Mouse (Mus musculus) CD8-positive naive resting alpha-beta T cell, adult 57 days (primary cell): ENCODE results near the gene Tnpo1. TPM values are rescaled to one million over a fixed set of nuclear protein-coding genes. Genes with fewer than 3 reads are reported as not detected.

ENCODE experiments used
- total RNA-seq: library from RNA; stranded (reverse); gene quantifications from one replicate; pipeline ENCODE4 v1.2.4, GENCODE M21; 2023

Tnpo1 gene
- total RNA-seq: 84.2 TPM

DNA sequence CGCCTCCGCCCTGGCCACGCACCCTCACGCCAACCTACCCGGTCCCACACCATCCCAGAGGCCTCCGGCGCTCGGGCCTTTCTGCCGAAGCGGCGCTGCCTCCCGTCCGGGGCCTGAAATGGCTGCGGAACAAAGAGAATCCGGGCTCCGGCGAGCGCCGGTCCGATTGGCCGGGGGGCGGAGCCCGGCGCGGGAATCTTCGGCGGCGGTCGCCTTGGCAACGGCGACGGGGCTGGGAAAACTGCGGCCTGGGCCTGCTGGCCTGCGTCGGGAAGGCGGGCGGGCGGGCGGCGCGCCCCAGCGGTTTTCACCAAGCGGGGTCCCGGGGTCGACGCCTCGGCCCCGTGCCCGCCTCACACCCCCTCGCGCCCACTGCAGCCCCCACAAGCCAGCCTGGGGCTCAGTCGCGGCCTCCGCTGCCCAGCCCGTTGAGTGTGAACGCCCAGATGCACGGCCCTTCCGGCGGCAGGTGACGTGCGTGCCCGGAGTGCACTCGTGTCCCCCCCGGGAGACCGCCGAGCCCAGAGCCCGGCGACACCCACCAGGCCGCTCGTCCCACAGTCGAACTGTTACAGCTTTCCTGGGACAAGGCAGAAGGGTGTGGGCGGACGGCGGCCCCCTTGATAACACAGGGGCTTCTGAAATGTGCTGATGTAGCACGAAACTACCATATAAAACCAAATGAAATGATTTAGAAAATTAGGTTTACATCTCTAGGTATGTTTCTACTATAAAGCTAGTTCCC lies at the start of gene Tnpo1:
Gene Tnpo1, minus strand, starts transcription at position 172 of the 745 bp plus-strand sequence.

DNA sequence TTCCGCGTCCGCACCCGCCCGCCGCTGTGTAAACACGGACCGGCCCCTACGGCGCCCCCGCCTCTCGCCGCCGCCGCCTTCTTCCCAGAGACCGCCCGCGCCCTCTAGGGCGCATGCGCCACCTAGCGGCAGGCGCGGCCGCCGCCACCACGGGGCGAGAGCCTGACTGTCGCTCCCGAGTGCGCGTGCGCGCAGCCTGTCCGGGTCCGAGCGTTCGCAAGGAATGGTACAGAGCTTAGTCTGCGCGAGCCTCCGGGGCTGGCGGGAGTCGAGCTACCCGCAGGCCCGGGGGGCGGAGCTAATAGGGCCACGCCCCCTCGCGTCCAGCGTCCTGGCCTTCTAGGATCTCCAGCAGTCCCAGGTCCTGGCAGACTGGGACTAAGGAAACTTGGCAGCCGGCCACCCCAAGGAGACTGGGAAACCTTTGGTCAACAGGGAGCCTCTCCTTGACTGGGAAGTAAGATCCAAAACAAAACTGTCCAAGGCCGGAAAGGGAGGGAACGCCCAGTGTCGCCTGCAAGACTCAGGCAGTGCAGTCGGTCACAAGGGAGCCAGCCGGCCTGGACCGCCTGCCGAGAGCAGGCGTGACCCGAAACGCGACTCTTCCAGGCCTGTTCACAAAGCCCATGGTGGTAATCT lies 110.9 kb downstream of the Tnpo1 start, which contains the start of gene Fcho2:
Gene Fcho2, minus strand, starts transcription at position 303 of the 639 bp plus-strand sequence.

Other genes starting within 250 kb of the Tnpo1 start
- gene Tmem171, start 231.6 kb downstream of the Tnpo1 start, total RNA-seq: not detected
- gene Fcho2, start 110.9 kb downstream of the Tnpo1 start, total RNA-seq: 46.4 TPM
- gene 1700024P04Rik, start 58.2 kb upstream of the Tnpo1 start, total RNA-seq: not detected